Mouse (Mus musculus): ENCODE data around the gene Rars. TPM values are rescaled to one million over a fixed set of nuclear protein-coding genes. Genes with fewer than 3 reads are reported as not detected.

Rars gene
- polyA plus RNA-seq, 1 experiment from 2014 or later: 97.2 TPM

DNA sequence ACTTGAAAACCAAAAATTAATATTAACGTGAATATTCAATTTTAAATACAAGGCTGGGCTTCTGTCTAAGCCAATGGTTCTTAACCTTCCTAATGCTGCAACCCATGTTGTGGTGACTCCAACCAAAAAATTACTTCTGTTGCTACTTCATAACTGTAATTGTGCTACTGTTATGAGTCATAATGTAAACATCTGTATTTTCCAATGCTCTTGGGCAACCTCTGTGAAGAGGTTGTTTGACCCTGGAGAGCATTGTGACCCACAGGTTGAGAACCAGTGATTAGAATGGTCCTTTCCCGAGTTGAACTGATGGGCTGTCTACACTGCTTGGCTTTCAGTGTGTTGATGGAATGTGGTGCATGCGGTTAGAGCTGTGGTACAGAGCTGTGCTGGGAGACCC is 57.9 kb downstream of the Rars start:
- H3K4me2 ChIP-seq (replicated peaks; ENCODE audit: low read depth, low read length): no peak overlapping the region
- H3K9ac ChIP-seq (replicated peaks; ENCODE audit: low read length): no peak overlapping the region
- ATAC-seq (ENCODE audit: low FRiP score, low TSS enrichment): no peak
- no peak overlapping the region for H3K4me3 ChIP-seq (ENCODE audit: low read length)
- H3K9me3 ChIP-seq (ENCODE audit: low read length): no peaks in the 10 kb centered on the region
- H3K27me3 ChIP-seq (ENCODE audit: insufficient read depth, low read length): no peaks in the 10 kb centered on the region
- 86% methylated on average over 3 of the region's 3 CpGs for WGBS
- no peak overlapping the region for H3K27ac ChIP-seq (ENCODE audit: low read length)
- H3K4me1 ChIP-seq (ENCODE audit: insufficient read depth, low read length): peaks cover 5% of the 10 kb centered on the region; the same call in 1 of the 2 replicates
- H3K36me3 ChIP-seq (ENCODE audit: insufficient read depth, low read length): peaks cover 31% of the 10 kb centered on the region

DNA sequence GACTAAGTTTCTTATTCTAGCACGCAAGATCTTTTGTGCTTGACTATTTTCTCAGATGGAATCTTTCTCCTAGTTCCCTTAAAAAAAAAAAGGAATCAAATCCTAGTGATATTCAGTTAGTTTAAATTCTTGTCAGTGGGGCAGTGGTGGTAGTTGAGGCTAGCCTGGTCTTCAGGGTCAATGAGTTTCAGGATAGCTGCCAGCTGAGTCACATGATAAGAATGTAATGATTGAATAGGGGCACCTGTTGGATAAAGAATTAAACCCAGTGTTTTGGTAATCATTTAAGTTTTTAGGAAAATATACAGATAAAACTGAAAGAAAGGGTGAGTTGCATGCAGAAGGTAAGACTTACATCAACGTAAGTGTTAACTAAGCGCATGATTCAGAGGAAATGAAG is 58.7 kb downstream of the Rars start:
- ATAC-seq (ENCODE audit: low FRiP score, low TSS enrichment): no peak
- 97% methylated on average over 3 of the region's 3 CpGs for WGBS
- H3K36me3 ChIP-seq (ENCODE audit: insufficient read depth, low read length): peaks cover 30% of the 10 kb centered on the region
- no peak overlapping the region for H3K9ac ChIP-seq (replicated peaks; ENCODE audit: low read length)
- H3K4me1 ChIP-seq (ENCODE audit: insufficient read depth, low read length): peaks cover 13% of the 10 kb centered on the region
- no peaks in the 10 kb centered on the region for H3K9me3 ChIP-seq (ENCODE audit: low read length)
- H3K4me3 ChIP-seq (ENCODE audit: low read length): no peak overlapping the region
- no peak overlapping the region for H3K27ac ChIP-seq (ENCODE audit: low read length)
- no peak overlapping the region for H3K4me2 ChIP-seq (replicated peaks; ENCODE audit: low read depth, low read length)
- no peaks in the 10 kb centered on the region for H3K27me3 ChIP-seq (ENCODE audit: insufficient read depth, low read length)

DNA sequence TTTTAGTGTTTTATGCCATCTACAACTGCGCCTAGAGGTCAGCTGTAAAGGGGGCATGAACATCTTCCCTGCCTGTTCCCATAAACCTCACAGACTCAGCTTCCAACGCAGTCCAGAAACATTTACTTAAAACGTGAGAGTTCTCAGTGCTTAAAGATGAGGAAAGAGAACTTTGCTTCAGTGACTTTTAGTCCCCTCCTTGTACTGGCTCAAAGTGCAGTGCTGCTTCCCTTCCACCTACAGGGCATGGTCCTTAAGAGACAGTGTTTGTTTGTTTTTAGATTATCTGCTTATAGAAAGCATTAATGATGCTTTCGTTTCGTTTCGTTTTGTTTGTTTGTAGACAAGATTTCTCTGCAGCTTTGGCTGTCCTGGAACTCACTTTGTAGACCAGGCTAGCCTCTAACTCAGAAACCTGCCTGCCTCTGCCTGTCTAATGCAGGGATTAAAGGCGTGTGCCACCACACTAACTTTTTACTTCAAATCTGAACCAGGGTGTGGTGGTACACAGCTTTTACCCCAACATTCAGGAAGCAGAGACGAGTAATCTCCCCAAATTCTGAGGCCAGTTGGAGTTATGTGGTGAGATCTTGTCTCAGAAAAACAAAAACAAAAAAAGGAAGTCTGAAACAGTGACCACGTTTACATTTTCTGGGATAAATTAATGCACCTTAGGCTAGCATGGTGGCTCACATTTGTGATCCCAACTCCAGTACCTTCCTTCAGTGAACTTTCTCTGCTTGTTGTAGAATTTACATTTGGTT is 63.4 kb downstream of the Rars start:
- Histone ChIP-seq H3K9ac (replicated peaks; ENCODE audit: low read length) (peak overlapping the region; percentile 99), H3K4me2 (replicated peaks; ENCODE audit: low read depth, low read length) (peak overlapping the region; percentile 74), H3K4me1 (ENCODE audit: insufficient read depth, low read length) (peaks cover 15% of the 10 kb centered on the region), H3K36me3 (ENCODE audit: insufficient read depth, low read length) (peaks cover under 1% of the 10 kb centered on the region; the same call in 1 of the 2 replicates), H3K27me3 (ENCODE audit: insufficient read depth, low read length) (no peaks in the 10 kb centered on the region), H3K4me3 (ENCODE audit: low read length) (peak overlapping the region; percentile 74), H3K9me3 (ENCODE audit: low read length) (no peaks in the 10 kb centered on the region), H3K27ac (ENCODE audit: low read length) (no peak overlapping the region)
- ATAC-seq (ENCODE audit: low FRiP score, low TSS enrichment): no peak
- WGBS: 55% methylated on average over 9 of the region's 9 CpGs

DNA sequence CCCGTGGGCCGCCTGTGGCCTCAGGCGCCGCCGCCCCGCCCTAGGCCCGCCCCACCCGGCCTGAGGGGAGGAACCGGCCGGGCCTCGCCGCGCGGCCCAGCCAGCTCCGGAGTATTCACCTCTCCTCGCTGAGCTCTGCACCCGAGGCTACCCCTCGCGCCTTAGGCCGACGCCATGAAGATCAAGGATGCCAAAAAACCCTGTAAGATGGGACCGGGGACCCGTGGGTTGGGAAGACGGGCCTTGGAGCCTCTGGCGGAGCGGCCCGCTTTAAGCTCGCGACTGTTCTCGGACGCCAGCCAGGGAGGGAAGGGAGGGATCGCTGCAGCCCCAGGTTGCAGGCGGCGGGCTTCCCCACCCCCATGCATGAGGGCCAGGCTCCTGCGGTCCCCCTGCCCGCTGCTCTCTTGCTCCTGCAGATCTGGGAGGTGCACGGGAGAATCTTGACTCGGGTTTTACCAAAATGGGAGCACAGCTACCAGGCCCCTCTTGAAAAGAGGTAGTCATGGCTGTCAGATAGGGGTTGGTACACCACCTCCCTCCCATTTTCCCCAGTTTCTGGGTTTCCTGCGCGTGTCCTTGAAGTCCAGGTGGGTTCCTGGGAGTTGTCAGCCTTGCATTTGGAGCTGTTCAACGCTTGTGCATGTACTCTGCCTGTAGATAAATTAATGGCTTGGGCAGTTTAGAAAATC is 64.4 kb downstream of the Rars start:
- H3K4me2 ChIP-seq (replicated peaks; ENCODE audit: low read depth, low read length): peak overlapping the region; percentile 74
- H3K4me1 ChIP-seq (ENCODE audit: insufficient read depth, low read length): peaks cover 15% of the 10 kb centered on the region
- under 1% methylated on average over 36 of the region's 41 CpGs for WGBS
- peak; percentile 93 for ATAC-seq (ENCODE audit: low FRiP score, low TSS enrichment)
- peak overlapping the region; percentile 99 for H3K9ac ChIP-seq (replicated peaks; ENCODE audit: low read length)
- H3K9me3 ChIP-seq (ENCODE audit: low read length): no peaks in the 10 kb centered on the region
- peak overlapping the region; percentile 96 for H3K27ac ChIP-seq (ENCODE audit: low read length)
- H3K27me3 ChIP-seq (ENCODE audit: insufficient read depth, low read length): no peaks in the 10 kb centered on the region
- peak overlapping the region; percentile 74 for H3K4me3 ChIP-seq (ENCODE audit: low read length)
- H3K36me3 ChIP-seq (ENCODE audit: insufficient read depth, low read length): no peaks in the 10 kb centered on the region

DNA sequence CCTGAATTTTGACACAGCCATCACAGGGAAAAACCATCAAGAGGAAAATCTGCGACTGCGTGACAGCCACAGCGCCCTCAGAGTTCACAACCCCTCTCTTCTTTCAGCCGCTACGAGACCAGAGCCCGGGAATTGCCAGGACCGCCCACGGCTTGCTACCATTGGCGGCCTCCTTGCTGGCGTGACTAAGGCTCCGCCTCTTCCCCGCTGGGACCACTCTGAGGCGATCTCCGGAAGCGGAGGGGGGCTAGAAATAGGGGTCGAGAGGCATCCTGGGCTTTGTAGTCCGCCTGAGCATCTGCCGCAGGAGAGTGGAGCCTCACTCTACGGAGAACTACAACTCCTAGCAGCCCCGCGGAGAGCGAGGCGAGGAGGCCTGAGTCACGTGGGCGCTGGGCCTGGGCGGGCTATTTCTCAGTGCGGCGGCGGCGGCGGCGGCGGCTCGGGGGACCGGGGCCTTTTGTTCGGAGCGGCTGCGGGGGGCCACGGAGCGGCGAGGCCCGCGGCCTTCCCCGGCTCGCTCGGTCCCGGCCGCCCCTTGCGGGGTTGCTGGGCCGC is 65.0 kb downstream of the Rars start, which contains the start of gene Pank3:
Pank3 (plus strand) TSS at position 297 of the 558 bp plus-strand sequence.
- H3K9ac ChIP-seq (replicated peaks; ENCODE audit: low read length): peak within 1 kb of the TSS; percentile 99
- H3K4me3 ChIP-seq (ENCODE audit: low read length): peak within 1 kb of the TSS; percentile 74

DNA sequence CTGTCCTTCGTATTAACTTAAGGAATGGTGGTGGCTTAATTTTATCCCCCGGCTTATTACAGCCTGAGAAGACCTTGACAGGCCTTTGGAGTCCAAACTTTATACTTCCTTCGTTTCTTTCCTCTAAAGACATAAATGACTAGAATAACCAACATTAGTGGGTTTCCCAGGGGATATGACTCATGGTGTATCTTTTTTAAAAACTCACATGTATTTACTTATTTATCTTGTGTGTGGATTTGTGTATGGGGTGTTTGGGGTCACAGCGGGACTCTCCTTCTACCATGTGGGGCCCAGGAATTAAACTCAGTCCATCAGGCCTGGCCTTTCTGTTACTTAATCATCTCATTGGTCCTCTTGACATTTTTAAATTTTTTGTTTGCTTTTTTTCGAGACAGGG is 67.5 kb downstream of the Rars start:
- peaks cover 14% of the 10 kb centered on the region for H3K4me1 ChIP-seq (ENCODE audit: insufficient read depth, low read length)
- no peaks in the 10 kb centered on the region for H3K9me3 ChIP-seq (ENCODE audit: low read length)
- 80% methylated on average over 5 of the region's 5 CpGs for WGBS
- no peak overlapping the region for H3K4me2 ChIP-seq (replicated peaks; ENCODE audit: low read depth, low read length)
- H3K27ac ChIP-seq (ENCODE audit: low read length): no peak overlapping the region
- H3K36me3 ChIP-seq (ENCODE audit: insufficient read depth, low read length): no peaks in the 10 kb centered on the region
- H3K27me3 ChIP-seq (ENCODE audit: insufficient read depth, low read length): no peaks in the 10 kb centered on the region
- no peak overlapping the region for H3K4me3 ChIP-seq (ENCODE audit: low read length)
- no peak for ATAC-seq (ENCODE audit: low FRiP score, low TSS enrichment)
- H3K9ac ChIP-seq (replicated peaks; ENCODE audit: low read length): no peak overlapping the region

More for the DNA sequence above, 65.0 kb downstream of the Rars start, which contains the start of gene Pank3:
- peak; percentile 100 for ATAC-seq (ENCODE audit: low FRiP score, low TSS enrichment)
- Histone ChIP-seq H3K4me2 (replicated peaks; ENCODE audit: low read depth, low read length) (peak within 1 kb of the TSS; percentile 74), H3K4me1 (ENCODE audit: insufficient read depth, low read length) (peaks cover 15% of the 10 kb centered on the region), H3K36me3 (ENCODE audit: insufficient read depth, low read length) (no peaks in the 10 kb centered on the region), H3K27me3 (ENCODE audit: insufficient read depth, low read length) (no peaks in the 10 kb centered on the region), H3K27ac (ENCODE audit: low read length) (peak within 1 kb of the TSS; percentile 96), H3K9me3 (ENCODE audit: low read length) (no peaks in the 10 kb centered on the region)
- under 1% methylated on average over 47 of the region's 50 CpGs for WGBS

DNA sequence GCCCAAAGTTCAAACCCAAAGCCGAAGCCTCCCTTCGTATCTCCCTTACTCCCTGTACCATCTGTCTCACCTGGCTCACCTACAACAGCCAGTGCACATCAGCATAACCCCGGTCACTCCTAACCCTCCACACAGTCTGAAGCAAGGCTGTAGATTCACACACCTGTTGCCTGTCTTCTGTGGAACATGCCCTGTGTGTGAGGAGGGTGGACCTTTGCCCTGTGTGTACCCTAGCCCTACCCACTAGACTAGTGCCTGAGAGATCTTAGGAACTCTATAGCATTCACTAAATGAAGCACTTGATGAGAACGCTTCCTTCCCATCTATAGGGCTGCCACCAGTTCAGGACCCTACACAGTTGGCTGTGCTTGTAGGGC is 73.7 kb downstream of the Rars start:
- Histone ChIP-seq H3K4me1 (ENCODE audit: insufficient read depth, low read length) (peaks cover 17% of the 10 kb centered on the region), H3K9ac (replicated peaks; ENCODE audit: low read length) (no peak overlapping the region), H3K4me3 (ENCODE audit: low read length) (no peak overlapping the region), H3K27me3 (ENCODE audit: insufficient read depth, low read length) (no peaks in the 10 kb centered on the region), H3K9me3 (ENCODE audit: low read length) (no peaks in the 10 kb centered on the region), H3K36me3 (ENCODE audit: insufficient read depth, low read length) (no peaks in the 10 kb centered on the region), H3K27ac (ENCODE audit: low read length) (no peak overlapping the region), H3K4me2 (replicated peaks; ENCODE audit: low read depth, low read length) (no peak overlapping the region)
- no peak for ATAC-seq (ENCODE audit: low FRiP score, low TSS enrichment)
- WGBS: 97% methylated on average over 4 of the region's 4 CpGs

DNA sequence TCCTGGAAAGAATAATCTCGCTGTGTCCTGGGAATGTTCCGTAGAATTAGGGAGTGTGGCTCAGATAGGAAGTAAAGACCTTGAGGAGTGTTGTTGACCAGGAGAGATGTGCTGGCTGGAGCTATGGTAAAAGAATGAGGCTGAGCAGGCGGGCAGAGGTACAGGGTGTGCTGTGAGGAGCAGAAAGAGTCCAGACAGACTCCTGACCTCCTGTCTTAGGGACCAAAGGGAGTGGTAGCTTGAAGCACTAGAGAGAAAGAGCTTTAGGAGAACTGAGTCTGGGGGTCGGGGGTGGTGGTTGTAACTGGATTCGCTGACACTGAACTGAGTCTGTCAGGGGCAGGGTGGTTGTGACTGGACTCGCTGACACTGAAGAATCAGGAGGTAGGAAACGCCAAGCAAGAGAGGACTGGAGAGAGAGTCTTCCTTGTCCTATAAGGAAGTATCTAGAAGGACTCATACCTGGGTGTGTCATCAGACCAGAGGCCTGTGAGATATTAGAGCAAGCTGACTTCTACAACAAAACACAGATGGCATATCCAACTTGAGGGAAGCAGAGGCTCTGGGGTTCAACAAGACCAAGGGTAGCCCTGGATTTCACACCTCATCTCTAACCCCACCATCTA is 74.2 kb downstream of the Rars start:
- Histone ChIP-seq H3K4me2 (replicated peaks; ENCODE audit: low read depth, low read length) (no peak overlapping the region), H3K36me3 (ENCODE audit: insufficient read depth, low read length) (no peaks in the 10 kb centered on the region), H3K27ac (ENCODE audit: low read length) (no peak overlapping the region), H3K27me3 (ENCODE audit: insufficient read depth, low read length) (no peaks in the 10 kb centered on the region), H3K4me1 (ENCODE audit: insufficient read depth, low read length) (peaks cover 21% of the 10 kb centered on the region), H3K9me3 (ENCODE audit: low read length) (no peaks in the 10 kb centered on the region), H3K4me3 (ENCODE audit: low read length) (no peak overlapping the region), H3K9ac (replicated peaks; ENCODE audit: low read length) (no peak overlapping the region)
- WGBS: 84% methylated on average over 7 of the region's 7 CpGs
- no peak for ATAC-seq (ENCODE audit: low FRiP score, low TSS enrichment)
